Mouse (Mus musculus) embryo, embryonic 10 days (tissue): Measurements from ENCODE around the gene Adamts15.

Source experiments
- DNase-seq: peaks from one replicate; pipeline ENCODE4 v3.0.0-alpha.2; 2015; ENCODE audit warnings: low spot score

Gene Adamts15

GRCm38 (mm10) chr9:30921261-30922103 lies 770 bp downstream of the Adamts15 start:
- no peak for DNase-seq

- peak; percentile 67 for DNase-seq
Measured at GRCm38 (mm10) chr9:30920736-30921135, 1.5 kb downstream of the Adamts15 start.

- no peak for DNase-seq
Measured at GRCm38 (mm10) chr9:30919686-30920085, 2.6 kb downstream of the Adamts15 start.

GRCm38 (mm10) chr9:30918466-30919356 lies 3.5 kb downstream of the Adamts15 start:
- DNase-seq = no peak

GRCm38 (mm10) chr9:30916266-30916968 lies 5.8 kb downstream of the Adamts15 start:
- no peak for DNase-seq

DNA sequence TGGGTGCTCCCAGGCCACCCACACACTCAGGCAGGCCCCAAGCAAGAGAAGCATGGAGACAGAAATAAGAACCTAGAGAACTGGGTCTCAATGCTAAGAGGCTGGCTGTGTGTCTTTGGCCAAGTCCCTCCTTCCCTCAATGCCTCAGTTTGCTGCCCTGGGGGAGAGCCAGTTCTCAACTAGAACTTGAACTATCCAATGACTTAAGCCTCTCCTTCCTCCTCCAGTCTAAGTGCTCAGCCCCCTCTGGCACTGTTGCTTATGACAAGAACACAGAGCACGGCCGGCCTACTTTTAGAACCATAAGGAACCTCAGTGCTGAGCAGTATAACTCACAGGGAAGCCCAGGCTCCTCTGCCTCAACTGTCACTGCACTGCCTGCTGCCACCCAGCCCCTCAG lies 8.0 kb downstream of the Adamts15 start:
- no peak for DNase-seq

DNA sequence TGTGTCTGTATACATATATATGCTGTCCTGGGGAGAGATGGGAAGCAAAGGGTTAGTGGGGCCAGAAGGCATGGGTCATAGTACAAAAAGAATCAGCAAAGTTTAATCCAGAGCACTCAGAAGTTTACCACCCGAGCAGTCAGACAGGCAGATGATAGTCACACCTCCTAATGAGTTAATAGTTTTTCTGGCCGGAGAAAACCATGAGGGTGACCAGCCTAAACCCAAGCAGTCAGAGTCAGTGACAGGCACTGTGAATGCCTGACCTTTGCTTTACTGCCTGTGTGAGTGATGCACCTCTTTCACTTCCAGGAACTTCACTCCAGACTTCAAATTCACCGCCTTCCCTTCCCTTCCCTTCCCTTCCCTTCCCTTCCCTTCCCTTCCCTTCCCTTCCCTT lies 8.8 kb downstream of the Adamts15 start:
- no peak for DNase-seq

DNA sequence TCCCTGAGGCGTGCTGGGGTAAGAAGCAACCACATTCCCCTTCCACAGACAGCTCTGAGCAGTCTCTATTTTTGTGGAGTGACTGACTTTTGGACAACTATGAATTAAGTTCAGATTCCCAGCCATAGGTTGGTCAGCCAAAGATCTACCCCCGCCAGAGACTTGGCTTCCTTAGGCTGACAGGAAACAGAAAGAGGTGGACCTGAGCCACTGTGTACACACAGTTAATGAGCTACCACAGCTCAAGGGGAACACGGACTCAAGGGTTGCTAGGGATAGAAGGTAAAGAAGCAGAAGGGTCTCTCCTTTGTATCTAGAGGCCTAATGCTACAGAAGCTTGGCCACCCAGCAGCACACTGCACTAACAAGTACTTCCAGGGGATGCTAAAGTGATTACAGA lies 10.1 kb downstream of the Adamts15 start:
- DNase-seq = no peak

GRCm38 (mm10) chr9:30910491-30910890 lies 11.8 kb downstream of the Adamts15 start:
- DNase-seq = no peak

- no peak for DNase-seq
Measured at GRCm38 (mm10) chr9:30908973-30909372, 13.3 kb downstream of the Adamts15 start.

DNA sequence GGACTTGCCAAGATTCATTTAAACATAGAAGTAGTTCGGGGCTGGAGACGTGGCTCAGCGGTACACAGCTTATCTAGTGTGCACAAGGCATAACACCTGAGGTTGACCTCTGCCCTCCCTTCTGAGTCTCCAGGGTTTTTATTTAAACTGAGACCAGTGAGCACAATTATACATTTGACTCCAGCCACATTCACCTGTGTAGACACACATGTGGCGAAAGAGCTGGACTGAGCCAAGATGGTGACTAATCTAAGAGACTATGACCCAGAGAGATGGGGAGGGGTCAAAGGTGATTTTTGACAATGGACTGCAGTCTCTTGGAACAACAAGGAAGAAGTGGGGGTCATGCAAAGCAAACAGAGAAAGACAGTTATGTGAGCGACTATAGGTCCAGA lies 14.0 kb downstream of the Adamts15 start:
- DNase-seq = no peak

- no peak for DNase-seq
Measured at GRCm38 (mm10) chr9:30907677-30908295, 14.5 kb downstream of the Adamts15 start.

DNA sequence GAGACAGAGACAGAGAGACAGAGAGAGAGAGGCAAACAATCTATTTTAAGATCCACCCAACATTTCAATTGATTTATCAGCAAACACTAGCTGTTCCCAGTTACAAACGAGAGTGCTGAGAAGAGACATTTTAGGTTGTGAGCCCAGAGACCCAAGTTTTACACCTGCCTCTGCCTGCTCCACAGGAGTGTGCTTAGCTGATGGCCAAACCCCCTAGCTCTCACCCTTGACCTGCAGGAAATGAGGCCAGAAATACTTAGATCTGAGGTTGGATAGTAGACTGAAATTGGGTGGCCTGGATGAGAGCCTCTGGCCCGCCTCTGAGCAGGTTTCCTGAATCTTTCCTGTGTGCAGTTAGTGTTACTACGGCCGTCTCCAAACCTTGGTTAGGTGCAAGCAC lies 15.8 kb downstream of the Adamts15 start:
- no peak for DNase-seq

DNA sequence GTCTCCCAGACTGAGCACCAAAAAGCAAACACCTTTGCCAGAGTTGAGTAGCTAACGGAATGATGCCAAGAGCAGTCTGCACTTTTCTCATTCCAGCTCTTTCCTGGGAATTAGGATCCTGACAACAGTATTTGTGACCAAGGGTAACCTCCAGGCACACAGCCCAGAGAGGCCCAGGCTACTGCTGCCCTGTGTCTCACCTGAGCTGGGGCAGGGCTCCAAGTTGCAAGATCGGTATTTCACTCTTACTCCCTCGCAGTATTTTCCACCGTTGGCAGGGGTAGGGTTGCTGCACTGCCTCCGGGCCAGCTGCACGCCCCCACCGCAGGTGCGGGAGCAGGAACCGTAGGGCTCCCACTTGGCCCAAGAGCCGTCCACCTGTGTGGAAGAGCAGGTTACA lies 16.4 kb downstream of the Adamts15 start:
- no peak for DNase-seq

DNA sequence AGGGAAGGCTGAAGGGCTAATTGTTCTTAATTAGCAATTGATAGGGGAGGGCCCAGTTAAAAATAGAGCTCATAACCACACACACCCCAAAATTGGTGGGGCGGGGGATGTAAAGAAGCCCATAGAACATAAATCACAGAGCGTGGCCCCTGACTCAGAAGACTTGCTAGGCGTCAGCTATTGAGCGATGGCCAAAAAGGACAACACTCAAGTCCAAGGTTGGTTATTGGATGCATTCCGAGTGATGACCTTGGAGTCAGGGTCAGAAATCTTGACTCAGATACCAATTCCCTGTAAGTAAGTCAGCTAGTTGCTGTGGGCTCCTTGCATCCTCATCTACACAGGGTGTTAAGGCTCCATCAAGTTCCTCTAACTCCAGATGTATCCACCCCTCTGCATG lies 19.0 kb downstream of the Adamts15 start:
- DNase-seq = no peak

DNA sequence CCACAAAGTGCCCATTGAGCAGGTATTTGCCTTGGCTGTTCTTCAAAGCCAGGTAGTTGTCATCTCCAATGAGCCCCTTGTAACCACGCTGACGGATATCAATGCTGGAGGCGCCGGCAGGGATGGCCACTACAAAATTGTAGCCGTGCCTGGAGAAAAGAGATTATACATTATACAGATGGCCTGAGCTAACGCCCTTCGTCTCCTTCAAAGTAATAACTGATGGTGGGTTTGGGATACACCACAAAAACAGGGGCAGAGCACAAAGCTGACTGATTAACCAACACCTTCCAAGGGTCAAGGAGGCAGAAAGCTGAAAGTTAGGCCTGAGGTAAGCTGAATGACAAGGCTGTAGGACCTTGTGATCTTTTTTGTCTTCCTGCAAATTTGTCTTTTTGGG lies 19.6 kb downstream of the Adamts15 start:
- DNase-seq = no peak

DNA sequence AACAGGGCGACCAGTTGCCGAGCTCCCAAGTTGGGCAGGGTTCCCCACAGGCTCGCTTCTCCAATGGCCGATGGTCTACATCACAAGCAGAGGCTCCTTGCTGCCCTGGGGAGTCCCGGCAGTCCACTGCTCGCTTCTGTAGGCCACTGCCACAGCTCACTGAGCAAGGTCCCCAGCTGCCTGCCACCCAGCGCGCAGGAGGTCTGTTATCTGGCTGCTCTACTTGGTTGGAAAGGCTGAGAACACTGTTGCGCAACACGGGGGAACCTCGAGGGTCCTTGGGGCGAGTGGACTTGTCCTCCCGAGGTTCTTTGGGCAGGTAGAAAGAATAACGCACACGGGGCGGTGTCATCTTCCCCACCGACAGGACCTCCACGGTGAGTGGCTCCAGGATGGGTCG lies 20.1 kb downstream of the Adamts15 start:
- no peak for DNase-seq

GRCm38 (mm10) chr9:30897169-30897568 lies 25.1 kb downstream of the Adamts15 start:
- DNase-seq = no peak

DNA sequence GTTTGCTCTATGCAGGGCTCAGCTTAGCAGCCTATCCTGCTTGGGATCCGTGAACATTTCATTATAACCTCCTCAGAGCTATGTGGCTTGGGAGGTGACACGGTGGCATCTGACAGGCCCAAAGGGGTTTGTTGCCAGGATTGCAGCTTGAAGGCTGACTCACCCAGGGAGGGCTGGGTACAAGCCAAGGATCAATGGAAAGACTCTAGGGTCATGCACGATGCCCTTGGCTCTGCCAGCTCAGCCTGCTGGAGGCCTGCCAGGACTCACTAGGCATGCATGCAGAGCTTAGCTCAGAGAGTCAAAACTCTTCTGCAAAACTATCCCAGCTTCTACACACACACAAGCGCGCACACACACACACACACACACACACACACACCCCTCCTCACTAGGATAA lies 25.5 kb downstream of the Adamts15 start:
- no peak for DNase-seq

DNA sequence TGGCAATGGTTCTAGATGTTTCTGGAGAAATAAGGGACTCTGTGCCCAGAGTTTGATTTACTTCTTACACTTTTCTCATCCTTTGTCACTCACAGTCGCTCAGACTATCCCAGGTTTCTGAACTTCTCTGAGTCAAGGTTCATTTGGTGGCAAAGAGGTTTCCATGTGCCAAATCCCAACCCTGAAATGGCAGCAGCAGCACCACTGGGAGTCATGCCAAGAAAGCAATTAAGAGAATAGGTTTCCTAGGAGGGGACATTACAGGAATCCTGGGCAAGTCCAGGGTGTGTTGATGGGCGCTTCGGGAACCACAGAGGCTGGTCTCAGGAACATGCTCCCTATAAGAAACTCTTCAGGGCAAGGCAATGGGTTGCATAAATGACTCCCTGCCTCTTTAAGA lies 26.6 kb downstream of the Adamts15 start:
- DNase-seq = no peak

DNA sequence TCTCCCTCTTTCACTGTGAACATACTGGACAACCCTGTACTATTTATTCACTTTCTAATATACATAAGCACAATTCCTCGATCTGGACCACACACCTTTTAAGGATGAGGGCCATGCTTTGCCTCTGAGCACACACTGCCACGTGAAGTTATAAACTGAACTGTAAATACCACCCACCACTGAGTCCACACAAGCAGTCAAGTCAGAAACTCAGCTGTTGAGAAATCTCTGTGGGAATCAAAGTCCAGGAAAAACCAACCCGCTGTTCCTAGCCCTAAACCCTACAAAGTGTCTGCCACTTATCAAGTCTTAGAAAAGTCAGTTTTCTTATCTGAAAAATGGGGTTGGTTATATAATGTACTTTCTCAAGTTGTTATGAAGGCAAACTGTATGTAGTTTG lies 36.0 kb downstream of the Adamts15 start:
- DNase-seq = no peak

GRCm38 (mm10) chr9:30880553-30880952 lies 41.7 kb downstream of the Adamts15 start:
- DNase-seq = no peak
